Mouse (Mus musculus) stomach, embryonic 15.5 days (tissue): ENCODE measurements at regions not wholly inside any gene's neighbourhood (a gene's known extent, or its start where the extent isn't known, plus 50 kb on each side); places are given as distances from the start of the nearest gene placed in this dataset.

Experiments used
- ATAC-seq: fragments of 200-750 bp; cut with Nextera tagmentation; 2 replicates; pipeline ENCODE4 v1.8.0; 2017; ENCODE audit warnings: low read depth, moderate number of reproducible peaks, moderate TSS enrichment; ENCODE audit not compliant: insufficient read depth, low FRiP score
- H3K27ac ChIP-seq: fragments of 300-500 bp; sonication (generic); 2 replicates; pipeline ENCODE4 v1.5.1; 2015; ENCODE audit warnings: mild to moderate bottlenecking, inconsistent platforms
- H3K27me3 ChIP-seq: fragments of 300-500 bp; sonication (generic); replicated peaks from 2 replicates; pipeline ENCODE4 v1.6.1; 2015; ENCODE audit warnings: inconsistent platforms
- H3K36me3 ChIP-seq: fragments of 300-500 bp; sonication (generic); 2 replicates; pipeline ENCODE4 v1.6.1; 2015; ENCODE audit warnings: inconsistent platforms
- H3K4me1 ChIP-seq: fragments of 300-500 bp; sonication (generic); 2 replicates; pipeline ENCODE4 v1.6.1; 2015; ENCODE audit warnings: inconsistent platforms
- H3K4me2 ChIP-seq: fragments of 300-500 bp; sonication (generic); 2 replicates; pipeline ENCODE4 v1.6.1; 2015; ENCODE audit warnings: mild to moderate bottlenecking, inconsistent platforms
- H3K4me3 ChIP-seq: fragments of 300-500 bp; sonication (generic); replicated peaks from 2 replicates; pipeline ENCODE4 v1.5.1; 2015; ENCODE audit warnings: inconsistent platforms
- H3K9ac ChIP-seq: fragments of 300-500 bp; sonication (generic); 2 replicates; pipeline ENCODE4 v1.6.1; 2015; ENCODE audit warnings: inconsistent platforms
- H3K9me3 ChIP-seq: fragments of 300-500 bp; sonication (generic); 2 replicates; pipeline ENCODE4 v1.6.1; 2016; ENCODE audit warnings: inconsistent platforms
- WGBS: fragments of 180-500 bp; shearing (Covaris S2); methylation state at CpG from one replicate; pipeline ENCODE4 v1.1.7; 2015; 5-methylcytosine and 5-hydroxymethylcytosine counted together

DNA sequence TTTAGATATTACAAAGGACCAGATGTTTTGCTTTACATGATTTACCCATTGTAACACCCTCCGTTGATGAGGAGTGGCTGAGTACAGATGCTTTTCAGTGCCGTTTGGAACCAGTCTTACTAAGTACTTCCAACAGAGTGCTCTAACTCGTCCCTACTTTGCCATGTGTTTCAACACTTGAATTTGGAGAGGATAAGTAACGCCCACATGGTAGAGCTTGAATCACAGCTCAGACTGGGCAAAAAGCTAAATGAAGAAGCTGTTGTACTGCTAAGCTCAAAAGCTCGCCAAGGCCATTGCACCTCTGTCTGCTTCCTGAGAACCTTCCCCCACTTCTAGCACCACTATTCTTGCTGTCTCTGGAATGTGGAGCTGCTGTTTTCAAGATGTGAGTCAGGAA lies 471.1 kb downstream of the Nfib start:
- H3K9me3 ChIP-seq = no peaks in the 10 kb centered on the region
- ATAC-seq = no peak
- 71% methylated on average over 5 of the region's 5 CpGs for WGBS

DNA sequence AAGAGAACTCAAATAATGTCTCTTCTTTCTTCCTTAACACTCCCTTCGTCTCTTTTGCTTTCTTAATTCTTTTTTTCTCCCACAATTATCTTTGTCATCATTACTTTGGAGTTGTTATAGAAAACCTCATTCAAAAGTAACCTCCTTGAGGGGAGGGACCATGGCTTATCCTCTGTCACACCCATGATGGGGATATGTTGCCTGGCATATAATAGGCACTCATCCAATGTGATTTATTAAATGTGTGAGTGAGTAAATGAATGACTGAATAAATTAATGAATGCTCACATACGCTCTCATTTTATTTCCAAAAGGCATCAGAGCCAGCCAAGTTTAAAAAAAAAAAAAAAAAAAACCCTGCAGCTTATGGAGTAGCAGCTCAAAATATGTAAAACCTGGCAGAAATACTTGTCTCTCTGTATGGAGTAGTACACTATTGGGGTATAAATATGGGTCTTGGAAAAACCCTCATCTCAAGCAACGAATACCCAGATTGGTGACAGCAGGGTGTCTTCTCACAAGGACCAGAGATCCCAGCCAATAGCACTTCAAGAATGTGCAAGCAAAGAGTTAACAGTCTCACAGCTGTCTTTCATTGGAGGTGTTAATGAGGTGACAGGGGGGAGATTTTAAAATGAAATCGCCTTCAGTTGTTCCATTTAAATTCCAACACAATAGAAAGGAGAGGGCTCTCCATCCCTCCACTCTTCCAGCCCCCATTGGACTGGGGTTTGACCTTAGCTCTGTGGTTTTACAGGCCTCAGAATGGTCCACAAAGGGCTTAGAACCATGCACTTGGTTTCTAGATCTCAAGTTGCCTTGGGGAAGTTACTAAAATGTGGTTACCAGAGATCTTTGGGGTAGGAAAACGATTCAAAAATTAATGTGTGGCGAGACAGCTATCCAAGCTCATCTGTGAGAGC lies 479.1 kb downstream of the Nfib start:
- H3K4me1 ChIP-seq = no peaks in the 10 kb centered on the region
- no peaks in the 10 kb centered on the region for H3K9me3 ChIP-seq
- H3K4me3 ChIP-seq = no peak overlapping the region
- no peak overlapping the region for H3K4me2 ChIP-seq
- ATAC-seq = no peak
- no peaks in the 10 kb centered on the region for H3K36me3 ChIP-seq
- no peak overlapping the region for H3K9ac ChIP-seq
- H3K27me3 ChIP-seq = no peaks in the 10 kb centered on the region
- no peak overlapping the region for H3K27ac ChIP-seq
- 63% methylated on average over 6 of the region's 6 CpGs for WGBS

More for the DNA sequence above, 471.1 kb downstream of the Nfib start:
- H3K27ac ChIP-seq = no peak overlapping the region
- H3K4me1 ChIP-seq = no peaks in the 10 kb centered on the region
- H3K9ac ChIP-seq = no peak overlapping the region
- no peaks in the 10 kb centered on the region for H3K36me3 ChIP-seq
- H3K4me3 ChIP-seq = no peak overlapping the region
- H3K27me3 ChIP-seq = no peaks in the 10 kb centered on the region
- H3K4me2 ChIP-seq = no peak overlapping the region

DNA sequence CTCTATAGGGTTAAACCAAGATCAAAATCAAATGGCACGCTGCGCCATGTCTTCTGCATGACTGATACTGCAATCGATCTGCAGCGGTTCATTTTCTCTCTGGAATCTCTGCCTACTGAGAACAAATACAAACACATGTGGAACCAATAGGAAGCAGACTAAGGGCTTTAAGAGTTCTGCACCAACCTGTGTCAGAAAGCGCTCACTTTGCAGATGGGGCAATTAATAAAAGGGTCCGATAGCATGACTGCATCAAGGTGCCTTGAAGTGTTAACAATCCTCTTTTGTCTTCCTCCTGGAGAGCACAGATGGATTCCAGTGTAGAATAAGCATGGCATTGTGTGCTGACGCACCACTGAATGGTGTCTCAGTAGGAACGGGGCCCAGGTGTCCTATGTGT lies 484.8 kb downstream of the Nfib start:
- H3K9ac ChIP-seq = no peak overlapping the region
- no peaks in the 10 kb centered on the region for H3K36me3 ChIP-seq
- H3K4me3 ChIP-seq = no peak overlapping the region
- ATAC-seq = no peak
- no peaks in the 10 kb centered on the region for H3K4me1 ChIP-seq
- H3K27me3 ChIP-seq = no peaks in the 10 kb centered on the region
- no peak overlapping the region for H3K27ac ChIP-seq
- H3K9me3 ChIP-seq = no peaks in the 10 kb centered on the region
- no peak overlapping the region for H3K4me2 ChIP-seq
- 76% methylated on average over 8 of the region's 8 CpGs for WGBS

DNA sequence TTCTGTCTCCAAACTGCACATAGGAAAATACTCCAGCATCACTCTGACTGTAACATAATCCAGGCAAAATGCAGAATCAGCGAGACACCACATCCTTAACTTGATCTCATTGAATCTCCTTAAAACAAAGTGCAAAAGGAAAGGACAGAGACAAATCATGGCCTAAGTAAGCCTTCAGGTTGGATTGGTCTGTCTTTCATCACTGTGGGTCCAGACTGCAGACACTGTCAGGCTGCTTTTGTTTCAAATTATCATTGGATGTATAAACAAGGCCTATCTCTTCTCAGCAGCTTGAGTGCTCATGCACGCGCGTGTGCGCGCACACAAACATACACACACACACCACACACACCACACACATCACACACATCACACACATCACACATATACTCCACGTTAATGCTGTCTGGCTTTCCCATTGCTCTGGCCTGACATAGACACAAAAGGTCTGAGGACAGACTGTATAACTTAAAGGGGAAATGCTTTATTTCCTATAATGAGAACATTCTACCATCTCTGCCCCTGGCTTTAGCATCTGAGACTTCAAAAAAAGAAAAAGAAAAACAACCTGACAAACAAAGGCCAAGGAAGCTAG lies 485.3 kb downstream of the Nfib start:
- H3K27ac ChIP-seq = no peak overlapping the region
- 61% methylated on average over 7 of the region's 7 CpGs for WGBS

DNA sequence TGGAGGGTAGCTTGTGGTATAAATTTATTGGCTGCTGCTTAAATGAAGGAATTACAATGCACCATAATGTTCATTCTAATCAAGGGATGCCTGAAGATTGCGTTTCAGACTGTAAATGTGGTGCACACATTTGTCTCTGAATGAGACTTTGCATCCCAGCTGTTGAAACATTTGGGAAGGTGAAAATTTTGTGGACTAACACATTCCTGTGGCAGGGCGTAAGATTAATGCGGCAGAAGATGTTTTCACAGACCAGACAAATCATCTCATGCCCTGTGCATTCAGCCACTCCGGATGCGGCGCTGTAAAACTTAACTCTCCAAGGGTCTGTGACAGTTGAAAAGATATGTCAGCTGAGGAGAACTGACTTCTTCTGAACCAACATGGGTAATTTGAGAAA lies 486.9 kb downstream of the Nfib start:
- Histone ChIP-seq H3K4me2 (no peak overlapping the region), H3K36me3 (no peaks in the 10 kb centered on the region), H3K9ac (no peak overlapping the region), H3K27me3 (no peaks in the 10 kb centered on the region), H3K27ac (no peak overlapping the region), H3K9me3 (no peaks in the 10 kb centered on the region), H3K4me3 (no peak overlapping the region), H3K4me1 (no peaks in the 10 kb centered on the region)
- 77% methylated on average over 6 of the region's 6 CpGs for WGBS
- no peak for ATAC-seq

More for the DNA sequence above, 485.3 kb downstream of the Nfib start:
- Histone ChIP-seq H3K4me2 (no peak overlapping the region), H3K9me3 (no peaks in the 10 kb centered on the region), H3K4me1 (no peaks in the 10 kb centered on the region), H3K4me3 (no peak overlapping the region), H3K36me3 (no peaks in the 10 kb centered on the region), H3K9ac (no peak overlapping the region), H3K27me3 (no peaks in the 10 kb centered on the region)
- ATAC-seq = no peak

DNA sequence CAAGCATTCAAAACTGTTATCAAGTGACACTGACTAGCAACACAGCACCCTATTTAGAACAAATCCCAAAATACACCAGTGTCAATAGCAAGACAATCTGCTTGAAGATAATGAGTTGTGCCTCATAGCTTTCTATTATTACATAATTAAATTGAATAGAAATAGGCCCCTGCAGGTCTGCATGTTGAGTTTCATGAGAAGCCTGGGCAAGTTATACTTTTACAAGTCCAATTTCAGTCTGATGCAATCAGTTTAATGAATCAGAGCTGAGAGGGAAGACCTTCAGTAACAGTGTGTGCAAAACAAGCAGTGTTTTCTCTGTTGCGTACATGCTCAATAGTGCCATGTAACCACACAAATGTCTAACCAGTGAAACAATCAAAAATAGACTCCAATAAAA lies 498.5 kb downstream of the Nfib start:
- no peaks in the 10 kb centered on the region for H3K4me1 ChIP-seq
- no peak overlapping the region for H3K4me2 ChIP-seq
- no peak for ATAC-seq
- H3K36me3 ChIP-seq = no peaks in the 10 kb centered on the region
- no peaks in the 10 kb centered on the region for H3K27me3 ChIP-seq
- no peak overlapping the region for H3K9ac ChIP-seq
- no peak overlapping the region for H3K4me3 ChIP-seq
- WGBS = 98% methylated on average over 1 of the region's 1 CpGs
- no peak overlapping the region for H3K27ac ChIP-seq
- H3K9me3 ChIP-seq = no peaks in the 10 kb centered on the region

DNA sequence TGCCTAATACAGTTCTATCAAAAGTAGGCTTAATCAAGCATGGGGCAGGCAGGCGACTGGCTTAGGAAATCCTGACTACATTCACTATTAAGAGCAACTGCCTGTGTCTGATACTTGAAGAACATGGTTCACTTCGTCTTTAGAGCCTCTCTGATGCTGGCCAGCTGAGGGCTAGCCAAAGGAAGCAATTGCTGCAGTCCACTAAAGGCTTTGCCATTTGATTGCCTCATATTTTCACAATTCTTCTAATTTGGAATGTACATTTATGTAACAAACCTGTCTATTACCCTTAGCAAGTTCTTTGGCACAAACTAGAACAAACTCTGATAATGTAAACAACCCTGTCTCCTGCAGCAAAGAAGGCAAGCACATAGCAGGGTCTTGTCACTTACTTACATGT lies 505.2 kb downstream of the Nfib start:
- no peak overlapping the region for H3K4me2 ChIP-seq
- no peak overlapping the region for H3K9ac ChIP-seq
- no peak overlapping the region for H3K27ac ChIP-seq
- 0 out of 2 replicates have a peak, but pooled peaks cover 2% of the 10 kb centered on the region for H3K4me1 ChIP-seq
- H3K9me3 ChIP-seq = no peaks in the 10 kb centered on the region
- ATAC-seq = no peak
- no peaks in the 10 kb centered on the region for H3K27me3 ChIP-seq
- 80% methylated on average over 2 of the region's 2 CpGs for WGBS
- no peak overlapping the region for H3K4me3 ChIP-seq
- no peaks in the 10 kb centered on the region for H3K36me3 ChIP-seq

DNA sequence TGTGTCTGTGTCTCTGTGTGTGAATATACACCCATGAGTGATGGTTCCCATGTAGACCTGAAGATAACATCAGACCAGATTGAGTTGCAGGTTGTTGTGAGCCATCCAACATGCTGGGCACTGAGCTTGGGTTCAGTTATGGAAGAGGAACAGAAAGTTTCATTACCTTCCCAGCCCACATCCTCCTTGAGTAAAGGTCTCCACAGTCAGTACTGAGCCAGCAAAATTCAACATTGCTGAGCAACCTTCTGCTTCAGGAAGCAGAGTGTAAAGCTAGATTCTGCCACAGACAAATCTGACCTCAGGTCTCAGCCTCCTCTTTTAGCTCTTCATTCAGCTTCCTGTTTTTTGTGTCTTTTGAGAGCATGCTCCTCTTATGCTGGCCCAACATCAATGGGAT lies 506.4 kb downstream of the Nfib start:
- Histone ChIP-seq H3K9me3 (no peaks in the 10 kb centered on the region), H3K4me2 (no peak overlapping the region), H3K36me3 (no peaks in the 10 kb centered on the region), H3K4me1 (0 out of 2 replicates have a peak, but pooled peaks cover 2% of the 10 kb centered on the region), H3K27ac (no peak overlapping the region), H3K27me3 (no peaks in the 10 kb centered on the region), H3K9ac (no peak overlapping the region), H3K4me3 (no peak overlapping the region)
- ATAC-seq = no peak

DNA sequence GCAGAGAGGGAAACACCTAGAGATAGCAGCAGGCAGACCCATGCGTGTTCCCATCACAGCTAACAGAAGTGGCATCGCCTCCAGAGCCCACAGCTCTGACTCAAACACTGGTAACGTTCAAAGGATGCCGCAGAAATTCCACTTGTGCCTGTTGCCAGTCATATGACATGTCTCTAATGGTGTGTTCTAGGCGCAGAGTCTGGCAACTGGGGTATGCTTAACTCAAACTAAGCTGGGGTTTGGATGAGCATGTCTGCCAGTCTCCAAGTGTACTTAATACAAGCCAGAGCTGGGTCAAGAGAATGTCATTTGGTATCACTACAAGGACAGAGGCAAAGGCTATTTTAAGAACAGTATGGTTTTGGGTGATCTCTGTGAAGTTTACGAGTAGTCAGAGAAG lies 507.9 kb downstream of the Nfib start:
- WGBS = 83% methylated on average over 6 of the region's 6 CpGs
- no peak overlapping the region for H3K27ac ChIP-seq
- no peak for ATAC-seq

DNA sequence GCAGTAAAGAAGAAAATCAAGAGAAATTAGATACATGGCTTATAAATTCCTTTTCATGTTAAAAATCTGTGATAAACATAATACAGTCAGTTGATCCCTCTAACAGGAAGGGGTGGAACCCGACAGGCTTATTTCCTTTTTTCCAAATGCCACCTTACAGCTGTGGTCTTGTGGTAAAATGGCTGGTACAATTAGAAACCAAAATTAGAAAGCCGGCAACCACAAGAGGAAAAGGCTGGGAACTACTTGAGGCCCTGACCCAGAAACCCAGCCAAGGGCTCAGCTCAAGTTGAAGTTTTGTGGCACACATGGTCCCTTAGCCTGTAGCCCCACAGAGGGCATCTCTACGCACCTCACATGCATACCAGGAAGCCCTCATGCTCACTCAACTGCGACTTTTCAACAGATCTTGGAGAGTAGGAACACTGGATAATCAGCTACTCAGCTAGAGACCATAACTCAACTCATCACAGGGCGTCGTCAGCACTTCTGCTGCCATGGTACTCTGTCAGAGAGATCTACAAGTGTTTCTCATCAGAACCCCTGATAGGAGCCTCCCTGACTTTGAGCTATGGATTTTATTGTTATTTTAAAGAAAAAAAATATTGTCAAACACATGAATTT lies 509.4 kb downstream of the Nfib start:
- no peak overlapping the region for H3K9ac ChIP-seq
- H3K27me3 ChIP-seq = no peaks in the 10 kb centered on the region
- no peak overlapping the region for H3K4me3 ChIP-seq
- H3K4me1 ChIP-seq = 0 out of 2 replicates have a peak, but pooled peaks cover 2% of the 10 kb centered on the region
- no peak overlapping the region for H3K27ac ChIP-seq
- 59% methylated on average over 6 of the region's 6 CpGs for WGBS
- no peaks in the 10 kb centered on the region for H3K36me3 ChIP-seq
- no peak for ATAC-seq
- no peaks in the 10 kb centered on the region for H3K9me3 ChIP-seq
- H3K4me2 ChIP-seq = no peak overlapping the region

More for the DNA sequence above, 507.9 kb downstream of the Nfib start:
- no peaks in the 10 kb centered on the region for H3K27me3 ChIP-seq
- H3K36me3 ChIP-seq = no peaks in the 10 kb centered on the region
- H3K9ac ChIP-seq = no peak overlapping the region
- H3K9me3 ChIP-seq = no peaks in the 10 kb centered on the region
- H3K4me1 ChIP-seq = 0 out of 2 replicates have a peak, but pooled peaks cover 2% of the 10 kb centered on the region
- no peak overlapping the region for H3K4me3 ChIP-seq
- no peak overlapping the region for H3K4me2 ChIP-seq

DNA sequence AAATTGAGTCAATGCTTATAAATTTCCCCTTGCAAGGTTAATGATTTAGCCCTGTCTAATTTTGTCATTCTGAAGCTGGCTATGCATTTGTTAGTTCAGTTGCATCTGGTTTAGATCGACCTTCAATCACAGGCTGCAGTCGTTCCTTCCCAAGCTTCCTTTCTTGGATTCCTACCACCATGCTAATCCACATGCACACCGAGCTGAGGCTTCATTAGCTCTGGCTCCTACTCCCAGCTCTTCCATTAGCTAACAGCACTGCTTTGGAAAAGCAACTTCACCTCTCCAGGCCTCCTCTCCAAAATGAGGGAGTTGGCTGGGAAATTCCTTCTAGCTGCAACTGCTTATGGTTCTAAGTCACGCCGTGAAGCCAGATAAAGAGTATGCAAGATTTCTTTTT lies 511.6 kb downstream of the Nfib start:
- Histone ChIP-seq H3K4me1 (no peaks in the 10 kb centered on the region), H3K27ac (no peak overlapping the region), H3K4me3 (no peak overlapping the region), H3K9ac (no peak overlapping the region), H3K9me3 (no peaks in the 10 kb centered on the region), H3K27me3 (no peaks in the 10 kb centered on the region), H3K4me2 (no peak overlapping the region), H3K36me3 (no peaks in the 10 kb centered on the region)
- 69% methylated on average over 5 of the region's 5 CpGs for WGBS
- no peak for ATAC-seq

DNA sequence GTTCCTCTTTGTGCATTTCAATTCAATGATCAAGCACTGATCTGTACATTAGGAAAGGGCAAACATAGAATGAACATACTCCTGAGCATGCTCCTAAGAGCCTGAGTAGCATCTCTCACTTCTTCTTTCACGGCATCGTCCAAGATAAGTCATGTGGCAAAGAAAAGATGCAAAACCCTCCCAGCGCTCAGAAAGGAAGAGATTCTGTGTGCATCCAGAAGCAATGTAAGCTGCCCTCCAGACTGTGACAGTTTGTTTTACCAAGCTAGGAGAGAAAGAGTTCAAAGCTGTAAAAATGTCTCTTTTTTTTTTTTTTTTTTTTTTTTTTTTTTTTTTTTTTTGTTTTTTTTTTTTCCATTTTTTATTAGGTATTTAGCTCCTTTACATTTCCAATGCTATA lies 518.7 kb downstream of the Nfib start:
- H3K27ac ChIP-seq = no peak overlapping the region
- 94% methylated on average over 3 of the region's 3 CpGs for WGBS
- H3K4me1 ChIP-seq = no peaks in the 10 kb centered on the region
- no peak overlapping the region for H3K4me3 ChIP-seq
- H3K9ac ChIP-seq = no peak overlapping the region
- H3K27me3 ChIP-seq = no peaks in the 10 kb centered on the region
- no peak overlapping the region for H3K4me2 ChIP-seq
- no peaks in the 10 kb centered on the region for H3K36me3 ChIP-seq
- ATAC-seq = no peak
- no peaks in the 10 kb centered on the region for H3K9me3 ChIP-seq
